8 mouse cellular contexts compared by ENCODE assay signal in the genomic region with DNA sequence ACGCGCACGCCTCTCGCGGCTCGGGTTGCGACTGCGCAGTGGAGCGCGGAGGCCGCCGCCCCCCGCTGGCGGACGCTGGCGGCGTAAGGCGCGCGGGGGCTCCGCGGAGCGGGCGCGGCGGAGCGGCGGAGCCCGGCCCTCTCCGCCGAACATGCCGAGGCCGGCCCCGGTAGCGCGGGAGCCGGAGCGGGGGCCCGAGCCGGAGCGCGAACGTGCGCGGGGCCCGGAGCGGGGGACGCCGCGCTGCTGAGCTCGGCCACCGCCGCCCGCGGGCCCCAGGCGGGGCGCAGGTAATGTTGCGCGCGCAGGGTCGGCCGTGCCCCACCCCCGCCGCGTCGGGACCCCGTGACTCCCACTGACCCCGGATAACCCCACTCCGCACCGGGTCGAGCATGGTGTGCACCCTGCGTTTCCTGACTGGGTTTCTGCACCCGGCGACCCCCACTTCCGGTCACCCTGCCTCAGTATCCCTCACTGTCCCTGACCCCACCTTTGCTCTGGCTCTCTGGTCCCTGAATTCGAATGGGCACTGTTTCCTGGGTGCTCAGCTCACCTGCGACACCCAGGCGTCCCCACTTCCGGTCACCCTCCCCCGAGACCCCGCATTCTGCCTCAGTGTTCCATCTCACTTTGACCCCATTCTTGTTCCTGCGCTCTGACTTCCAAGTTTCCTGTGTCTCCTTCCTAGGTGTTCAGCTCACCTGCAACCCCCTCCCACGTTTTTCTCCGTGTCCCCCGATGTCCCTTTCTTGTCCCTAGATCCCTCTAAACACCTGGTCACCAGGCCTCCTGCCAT. TPM values are rescaled to one million over a fixed set of nuclear protein-coding genes. Genes with fewer than 3 reads are reported as not detected.
DNase-seq lines count a peak whose midpoint lies in the region; ATAC-seq and TF ChIP-seq lines count a peak whose summit lies in the region.

A gene (plus strand): TSS at position 178 of the 796 bp plus-strand sequence.

- no peaks in the 10 kb centered on the region for H3K27me3 ChIP-seq in intestine, postnatal 0 days (replicated peaks; ENCODE audit: control insufficient read depth, insufficient read depth, low read length)
- no peaks in the 10 kb centered on the region for H3K27me3 ChIP-seq in limb, embryonic 12.5 days
- no peaks in the 10 kb centered on the region for H3K27me3 ChIP-seq in midbrain, embryonic 14.5 days (ENCODE audit: control insufficient read depth, insufficient read depth, low read length)

- H3K9ac ChIP-seq in intestine, postnatal 0 days (ENCODE audit: low read depth, low read length) = peak within 1 kb of the TSS; percentile 84
- peak within 1 kb of the TSS; percentile 88 for H3K9ac ChIP-seq in limb, embryonic 12.5 days (replicated peaks)
- H3K9ac ChIP-seq in midbrain, embryonic 14.5 days (replicated peaks; ENCODE audit: low read length) = peak within 1 kb of the TSS; percentile 86

- H3K27ac ChIP-seq in intestine, postnatal 0 days (ENCODE audit: low read depth, low read length) = peak within 1 kb of the TSS; percentile 92
- H3K27ac ChIP-seq in limb, embryonic 12.5 days = peak within 1 kb of the TSS; percentile 89
- H3K27ac ChIP-seq in midbrain, embryonic 14.5 days (replicated peaks; ENCODE audit: low read depth, low read length) = peak within 1 kb of the TSS; percentile 97

- no peaks in the 10 kb centered on the region for H3K9me3 ChIP-seq in intestine, postnatal 0 days (ENCODE audit: control insufficient read depth)
- H3K9me3 ChIP-seq in limb, embryonic 12.5 days = no peaks in the 10 kb centered on the region
- no peaks in the 10 kb centered on the region for H3K9me3 ChIP-seq in midbrain, embryonic 14.5 days (ENCODE audit: control insufficient read depth, low read length)

- peak within 1 kb of the TSS; percentile 84 for H3K4me3 ChIP-seq in intestine, postnatal 0 days (ENCODE audit: low read depth, low read length)
- peak within 1 kb of the TSS; percentile 90 for H3K4me3 ChIP-seq in limb, embryonic 12.5 days (replicated peaks)
- H3K4me3 ChIP-seq in midbrain, embryonic 14.5 days (replicated peaks; ENCODE audit: low read depth, low read length) = peak within 1 kb of the TSS; percentile 78

- H3K4me2 ChIP-seq in intestine, postnatal 0 days (replicated peaks; ENCODE audit: low read depth) = peak within 1 kb of the TSS; percentile 83
- H3K4me2 ChIP-seq in limb, embryonic 12.5 days = peak within 1 kb of the TSS; percentile 99
- peak within 1 kb of the TSS; percentile 98 for H3K4me2 ChIP-seq in midbrain, embryonic 14.5 days (ENCODE audit: low read length)

- under 1% methylated on average over 67 of the region's 85 CpGs for WGBS in intestine, postnatal 0 days
- under 1% methylated on average over 85 of the region's 85 CpGs for WGBS in limb, embryonic 12.5 days
- under 1% methylated on average over 85 of the region's 85 CpGs for WGBS in midbrain, embryonic 14.5 days

- no peaks in the 10 kb centered on the region for H3K36me3 ChIP-seq in intestine, postnatal 0 days (ENCODE audit: control insufficient read depth, insufficient read depth)
- H3K36me3 ChIP-seq in limb, embryonic 12.5 days = peaks cover 16% of the 10 kb centered on the region
- no peaks in the 10 kb centered on the region for H3K36me3 ChIP-seq in midbrain, embryonic 14.5 days (ENCODE audit: control insufficient read depth, insufficient read depth, low read length)

- H3K4me1 ChIP-seq in intestine, postnatal 0 days (replicated peaks; ENCODE audit: control insufficient read depth, insufficient read depth, low read length) = no peaks in the 10 kb centered on the region; the same call in 1 of the 2 replicates
- peaks cover 40% of the 10 kb centered on the region for H3K4me1 ChIP-seq in limb, embryonic 12.5 days (replicated peaks)
- H3K4me1 ChIP-seq in midbrain, embryonic 14.5 days (ENCODE audit: control insufficient read depth, insufficient read depth, low read length) = peaks cover 22% of the 10 kb centered on the region

- peak; percentile 44; the same call in 1 of the 2 replicates for TF ChIP-seq CTCF in intestine, postnatal 0 days (IDR thresholded peaks at IDR 0.05; ENCODE audit: low read depth)

- DNase-seq in right cerebral cortex, postnatal 14 days = peak; percentile 69
- no peak for DNase-seq in right cerebral cortex, adult 18-20 months
- no peak for DNase-seq in gonadal fat pad, adult 2 months (ENCODE audit: low read depth)
- no peak for DNase-seq in midbrain, embryonic 14.5 days
- DNase-seq in thymus, adult 18-20 months = peak; percentile 68 to 80

- ATAC-seq in common myeloid progenitor, adult 5-6 weeks (replicated peaks; ENCODE audit: low read depth, poor library complexity, severe bottlenecking) = no peak
- peak; percentile 32 for ATAC-seq in intestine, postnatal 0 days
- ATAC-seq in limb, embryonic 12.5 days (ENCODE audit: insufficient number of reproducible peaks, insufficient read depth, low FRiP score, low TSS enrichment, low read depth) = peak; percentile 16
- peak; percentile 6 for ATAC-seq in midbrain, embryonic 14.5 days (ENCODE audit: low FRiP score, low TSS enrichment)

RNA-seq across cellular contexts. Expression of the gene that starts here (rescaled TPM):
- 132 and 167 TPM in 2 replicates for total RNA-seq in common myeloid progenitor, adult 5-6 weeks (2017)
- 228 and 235 TPM in 2 replicates for polyA plus RNA-seq in gonadal fat pad, adult 2 months (2012; rRNA removed)
- polyA plus RNA-seq in intestine, postnatal 0 days (2015; fragmentation: Nextera tagmentation; extraction: Ambion mirVana) = 97.5 and 99.2 TPM in 2 replicates
- 239 and 260 TPM in 2 replicates for polyA plus RNA-seq in limb, embryonic 12.5 days (2016; fragmentation: Nextera tagmentation; extraction: Ambion mirVana)
- 74.1 and 98.5 TPM in 2 replicates for polyA plus RNA-seq in midbrain, embryonic 14.5 days (2014; fragmentation: Nextera tagmentation; extraction: Ambion mirVana)

Comparison
In these comparisons a context has a peak if more than half of its experiments do, and no peak if none do; other contexts are left out.
1. DNase-seq: peak in right cerebral cortex, postnatal 14 days (single experiment) and thymus, adult 18-20 months (2 of 2); none in right cerebral cortex, adult 18-20 months (single experiment), gonadal fat pad, adult 2 months (single experiment) and midbrain, embryonic 14.5 days (single experiment).
2. Peak in every context shown above with its lines, with median percentiles within 50 percentile points of each other: H3K27ac ChIP-seq, H3K4me2 ChIP-seq, H3K4me3 ChIP-seq and H3K9ac ChIP-seq.